Mouse (Mus musculus) T-cell, adult 2 months (primary cell): ENCODE results near the gene Prr3.
"Not testable (repeated sequence)": the region's sequence is repeated elsewhere in the genome, so short reads cannot be mapped to it uniquely, and the experiment has no call there.

Experiments
- DNase-seq: peaks from one replicate; pipeline ENCODE4 v3.0.0; 2022; ENCODE audit warnings: low spot score

Gene Prr3

GRCm38 (mm10) chr17:35998545-35999305, 18.7 kb upstream of the Prr3 start:
- DNase-seq = no peak

GRCm38 (mm10) chr17:35997713-35998510, 17.9 kb upstream of the Prr3 start:
- DNase-seq = peak; percentile 40

DNA sequence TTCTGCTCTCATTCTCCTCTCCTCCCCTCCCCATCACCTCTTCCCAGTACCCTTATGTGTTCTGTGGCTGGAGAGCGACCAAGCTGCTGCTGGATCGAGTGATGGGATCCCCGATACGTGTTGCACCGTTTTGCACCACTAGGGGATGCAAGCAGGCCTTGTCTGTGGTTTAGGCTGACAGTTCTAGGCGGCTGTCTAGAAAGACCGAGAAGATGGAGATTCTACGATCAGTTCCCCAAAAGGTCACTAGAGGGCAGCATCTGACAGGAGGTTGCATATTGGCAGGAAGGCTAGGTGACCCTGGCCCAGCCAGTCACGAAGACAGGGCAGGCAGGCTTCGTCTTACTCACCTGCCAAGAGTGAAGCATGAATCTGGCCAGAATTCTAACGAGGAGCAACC, 16.9 kb upstream of the Prr3 start:
- peak; percentile 97 for DNase-seq

GRCm38 (mm10) chr17:35994879-35995240, 14.8 kb upstream of the Prr3 start:
- peak; percentile 28 for DNase-seq

- DNase-seq = peak; percentile 60
These were observed 14.3 kb upstream of the Prr3 start for GRCm38 (mm10) chr17:35994175-35994878.

- peak; percentile 86 for DNase-seq
These were observed 13.6 kb upstream of the Prr3 start for GRCm38 (mm10) chr17:35993675-35994074.

GRCm38 (mm10) chr17:35991781-35992180, 11.7 kb upstream of the Prr3 start:
- no peak for DNase-seq

- no peak for DNase-seq
These were observed 1.7 kb upstream of the Prr3 start for GRCm38 (mm10) chr17:35981776-35982175.

GRCm38 (mm10) chr17:35980363-35980754, 323 bp upstream of the Prr3 start:
- no peak for DNase-seq

DNA sequence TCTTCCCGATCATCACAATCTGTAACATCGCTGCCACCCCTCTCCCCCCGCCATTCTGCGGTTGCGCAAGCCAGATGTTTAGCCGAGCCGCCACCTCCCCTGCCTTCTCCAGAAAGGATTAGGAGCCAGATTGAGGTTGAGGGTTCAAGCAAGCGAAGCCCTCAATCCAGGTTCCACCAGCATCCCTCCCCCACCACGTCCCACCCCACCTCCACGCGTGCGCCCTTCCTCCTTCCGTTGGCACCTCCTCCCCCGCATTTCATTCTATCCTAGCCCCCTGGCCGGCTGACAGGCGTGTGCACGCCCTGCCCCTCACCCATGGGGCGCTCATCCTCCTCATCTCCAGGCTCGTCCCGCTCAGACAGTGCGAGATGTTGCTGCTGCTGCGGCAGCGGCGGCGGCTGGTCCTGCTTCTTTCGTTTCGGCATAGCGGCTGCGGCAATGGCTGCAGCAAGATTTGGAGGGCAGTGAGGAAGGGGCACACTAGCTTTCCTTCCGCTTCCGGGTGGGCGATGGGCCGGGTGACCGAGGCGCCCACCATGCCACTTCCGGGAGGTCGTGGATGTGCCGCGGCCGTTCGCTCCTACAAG, 1.1 kb downstream of the Prr3 start:
- no peak for DNase-seq

- DNase-seq = no peak
These were observed 7.9 kb downstream of the Prr3 start for GRCm38 (mm10) chr17:35972131-35972530.

- peak; percentile 99 for DNase-seq
These were observed 10.3 kb downstream of the Prr3 start, which contains the start of gene Abcf1 for GRCm38 (mm10) chr17:35969418-35970389. Gene Abcf1, minus strand, starts transcription at chr17:35969761.

- DNase-seq = no peak
These were observed 12.4 kb downstream of the Prr3 start for GRCm38 (mm10) chr17:35967621-35968020.

GRCm38 (mm10) chr17:35963279-35963678, 16.8 kb downstream of the Prr3 start:
- DNase-seq = no peak

- DNase-seq = no peak
These were observed 21.4 kb downstream of the Prr3 start for GRCm38 (mm10) chr17:35958533-35959223.

- no peak for DNase-seq
These were observed 25.4 kb downstream of the Prr3 start for GRCm38 (mm10) chr17:35954665-35955064.

DNA sequence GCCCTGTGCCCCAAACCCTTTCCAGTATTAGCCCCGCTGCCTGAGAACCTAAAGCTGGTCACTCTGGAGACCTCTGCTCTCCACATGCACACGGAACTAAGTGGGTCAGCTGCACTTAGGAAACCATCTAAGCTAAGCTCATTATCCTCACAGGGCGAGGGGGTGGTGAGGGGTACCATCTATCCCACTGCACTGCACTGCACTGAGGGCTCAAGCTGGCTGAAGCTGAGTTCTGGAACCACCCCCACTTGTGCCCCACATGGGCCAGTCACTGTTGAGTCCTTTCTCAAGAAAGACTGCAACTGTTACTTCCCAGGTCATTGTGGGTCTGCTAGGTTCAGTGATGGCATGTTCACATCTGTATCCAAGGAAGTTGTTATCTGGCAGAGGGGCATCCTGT, 27.5 kb downstream of the Prr3 start:
- DNase-seq = not testable (repeated sequence)

GRCm38 (mm10) chr17:35950946-35951345, 29.1 kb downstream of the Prr3 start:
- DNase-seq = not testable (repeated sequence)

GRCm38 (mm10) chr17:35939941-35940340, 40.1 kb downstream of the Prr3 start:
- no peak for DNase-seq

DNA sequence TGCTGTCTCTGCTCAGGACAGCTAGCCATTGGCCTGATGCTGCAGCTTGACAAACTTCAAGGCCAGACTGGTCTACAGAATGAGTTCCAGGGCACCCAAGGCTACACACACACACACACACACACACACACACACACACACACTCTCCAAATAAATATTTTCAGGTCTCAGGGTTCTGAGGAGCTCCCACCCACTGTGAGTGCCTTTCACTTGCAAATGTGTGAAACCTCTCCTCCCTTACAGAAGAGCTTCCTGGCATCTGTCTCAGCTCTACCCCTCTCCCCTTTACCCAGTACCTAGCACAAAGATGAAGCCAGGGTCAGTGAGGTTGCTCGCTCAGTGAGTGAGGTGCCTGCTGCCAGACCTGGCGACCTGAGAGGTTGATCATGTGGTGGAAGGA, 40.9 kb downstream of the Prr3 start:
- no peak for DNase-seq
